Mouse (Mus musculus): ENCODE results near the gene Slc48a1.

Gene Slc48a1

GRCm38 (mm10) chr15:97824042-97824441 is 45.7 kb downstream of the Slc48a1 start:
- peaks cover 60% of the 10 kb centered on the region for H3K4me1 ChIP-seq (replicated peaks; ENCODE audit: low read depth, low read length)
- H3K4me3 ChIP-seq (replicated peaks; ENCODE audit: low read length) = no peak overlapping the region
- peaks cover 76% of the 10 kb centered on the region for H3K27me3 ChIP-seq (ENCODE audit: insufficient read depth, low read length)
- H3K36me3 ChIP-seq (ENCODE audit: insufficient read depth, low read length) = no peaks in the 10 kb centered on the region
- TF ChIP-seq NANOG (IDR thresholded peaks at IDR 0.05; ENCODE audit: borderline replicate concordance, low read length) (no peak), POU5F1 (IDR thresholded peaks at IDR 0.05; ENCODE audit: borderline replicate concordance, low read length) (no peak), CTCF (conservative IDR thresholded peaks at IDR 0.05; ENCODE audit: low read length) (no peak)
- H3K9me3 ChIP-seq (ENCODE audit: low read length) = no peaks in the 10 kb centered on the region

- H3K9me3 ChIP-seq (ENCODE audit: low read length) = no peaks in the 10 kb centered on the region
- H3K4me1 ChIP-seq (replicated peaks; ENCODE audit: low read depth, low read length) = peaks cover 65% of the 10 kb centered on the region
- no peaks in the 10 kb centered on the region for H3K36me3 ChIP-seq (ENCODE audit: insufficient read depth, low read length)
- peaks cover 84% of the 10 kb centered on the region for H3K27me3 ChIP-seq (ENCODE audit: insufficient read depth, low read length)
- H3K4me3 ChIP-seq (replicated peaks; ENCODE audit: low read length) = peak overlapping the region; percentile 62
- TF ChIP-seq POU5F1 (IDR thresholded peaks at IDR 0.05; ENCODE audit: borderline replicate concordance, low read length) (no peak), CTCF (conservative IDR thresholded peaks at IDR 0.05; ENCODE audit: low read length) (no peak), NANOG (IDR thresholded peaks at IDR 0.05; ENCODE audit: borderline replicate concordance, low read length) (no peak)
These were observed 47.0 kb downstream of the Slc48a1 start for GRCm38 (mm10) chr15:97825071-97825940.

DNA sequence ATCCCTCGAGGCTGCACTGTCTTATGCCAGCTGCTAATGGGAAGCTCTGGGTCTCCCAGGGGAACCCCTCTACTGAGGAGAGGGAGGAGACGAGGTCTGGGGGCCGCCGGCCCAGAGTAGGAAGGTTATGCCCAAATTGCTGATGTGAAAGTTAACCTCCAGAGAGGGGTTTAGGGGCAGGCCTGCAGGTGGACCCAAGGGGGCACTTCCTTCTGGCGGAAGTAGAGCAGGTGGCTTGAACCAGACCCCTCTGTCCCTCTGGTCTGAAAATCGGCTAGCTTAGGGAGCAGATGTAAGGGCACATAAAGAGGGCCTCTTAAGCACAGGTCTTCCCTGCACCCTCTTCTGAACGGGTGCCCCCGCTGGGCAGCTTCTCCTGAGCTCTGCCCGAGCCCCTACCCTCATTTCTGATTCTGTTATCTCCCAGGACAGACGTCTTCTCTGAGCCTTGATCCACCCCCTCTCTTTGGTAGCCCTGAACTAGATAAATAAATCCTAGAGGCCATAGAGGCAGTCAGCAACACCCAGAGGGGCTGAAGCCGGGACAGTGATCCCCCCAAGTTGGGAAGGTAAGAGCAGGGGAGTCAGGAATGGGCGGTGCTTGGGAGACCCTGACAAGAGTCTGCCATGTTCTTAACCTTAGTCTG is 47.7 kb downstream of the Slc48a1 start:
- Histone ChIP-seq H3K9me3 (ENCODE audit: low read length) (no peaks in the 10 kb centered on the region), H3K4me3 (replicated peaks; ENCODE audit: low read length) (peak overlapping the region; percentile 62), H3K27me3 (ENCODE audit: insufficient read depth, low read length) (peaks cover 85% of the 10 kb centered on the region), H3K4me1 (replicated peaks; ENCODE audit: low read depth, low read length) (peaks cover 62% of the 10 kb centered on the region), H3K36me3 (ENCODE audit: insufficient read depth, low read length) (no peaks in the 10 kb centered on the region)
- TF ChIP-seq CTCF (conservative IDR thresholded peaks at IDR 0.05; ENCODE audit: low read length) (no peak), POU5F1 (IDR thresholded peaks at IDR 0.05; ENCODE audit: borderline replicate concordance, low read length) (no peak), NANOG (IDR thresholded peaks at IDR 0.05; ENCODE audit: borderline replicate concordance, low read length) (no peak)

DNA sequence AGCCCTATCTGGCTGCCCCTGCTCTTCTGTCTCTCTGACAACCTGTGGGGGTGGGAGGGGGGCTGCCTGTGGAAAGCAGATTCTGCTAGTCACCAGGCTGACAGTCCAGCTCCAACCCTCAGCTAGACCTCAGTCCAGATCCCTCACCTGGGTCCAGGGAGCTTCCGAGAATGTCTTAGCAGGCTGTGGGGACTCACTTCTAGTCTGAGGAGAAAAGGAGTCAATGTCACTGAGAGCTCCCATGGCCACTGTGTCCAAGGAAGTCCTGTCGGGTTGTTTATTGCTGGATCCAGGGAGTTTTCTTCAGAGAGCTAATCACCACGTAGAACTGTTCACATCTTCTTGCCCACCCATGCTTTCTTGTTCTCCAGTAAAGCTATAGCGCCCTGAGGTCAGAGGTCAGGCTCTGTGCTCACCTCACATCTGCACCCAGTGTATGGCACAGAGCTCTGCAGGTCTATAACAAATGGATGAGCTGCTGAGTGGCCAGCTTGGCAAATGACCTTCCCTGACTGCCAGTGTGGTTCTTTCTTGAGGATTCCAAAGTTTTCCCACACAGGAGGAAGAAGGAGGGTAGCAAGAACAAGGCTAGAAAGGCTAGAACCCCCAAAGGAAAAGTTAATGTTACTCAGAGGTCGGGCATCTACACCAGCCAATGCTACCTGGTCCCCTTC is 48.4 kb downstream of the Slc48a1 start:
- H3K9me3 ChIP-seq (ENCODE audit: low read length) = no peaks in the 10 kb centered on the region
- no peaks in the 10 kb centered on the region for H3K36me3 ChIP-seq (ENCODE audit: insufficient read depth, low read length)
- no peak overlapping the region; the same call in 1 of the 2 replicates for H3K4me3 ChIP-seq (replicated peaks; ENCODE audit: low read length)
- H3K4me1 ChIP-seq (replicated peaks; ENCODE audit: low read depth, low read length) = peaks cover 55% of the 10 kb centered on the region
- peaks cover 86% of the 10 kb centered on the region for H3K27me3 ChIP-seq (ENCODE audit: insufficient read depth, low read length)
- no peak for TF ChIP-seq CTCF (conservative IDR thresholded peaks at IDR 0.05; ENCODE audit: low read length)
- no peak for TF ChIP-seq NANOG (IDR thresholded peaks at IDR 0.05; ENCODE audit: borderline replicate concordance, low read length)
- TF ChIP-seq POU5F1 (IDR thresholded peaks at IDR 0.05; ENCODE audit: borderline replicate concordance, low read length) = no peak

DNA sequence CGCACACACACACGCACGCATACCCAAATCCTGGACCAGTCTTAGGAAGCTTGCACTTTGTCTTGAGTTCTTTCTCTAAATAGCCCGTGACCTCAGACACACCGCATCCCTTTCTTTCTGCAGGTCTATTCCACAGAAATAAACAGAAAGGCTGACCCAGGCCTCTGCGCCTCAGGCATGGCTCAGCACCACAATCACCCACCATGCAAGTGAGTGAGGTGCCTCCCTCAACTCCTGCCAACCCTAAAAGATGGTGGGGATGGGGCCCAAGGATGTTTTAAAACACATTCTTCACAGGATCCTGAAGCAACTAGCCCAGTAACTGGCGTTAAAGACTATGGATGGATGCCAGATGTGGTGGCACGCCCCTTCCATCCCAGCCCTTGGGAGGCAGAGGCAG is 49.1 kb downstream of the Slc48a1 start:
- Histone ChIP-seq H3K27me3 (ENCODE audit: insufficient read depth, low read length) (peaks cover 87% of the 10 kb centered on the region), H3K4me3 (replicated peaks; ENCODE audit: low read length) (no peak overlapping the region), H3K9me3 (ENCODE audit: low read length) (no peaks in the 10 kb centered on the region), H3K4me1 (replicated peaks; ENCODE audit: low read depth, low read length) (peaks cover 56% of the 10 kb centered on the region), H3K36me3 (ENCODE audit: insufficient read depth, low read length) (no peaks in the 10 kb centered on the region)
- TF ChIP-seq POU5F1 (IDR thresholded peaks at IDR 0.05; ENCODE audit: borderline replicate concordance, low read length) = no peak
- no peak for TF ChIP-seq NANOG (IDR thresholded peaks at IDR 0.05; ENCODE audit: borderline replicate concordance, low read length)
- no peak for TF ChIP-seq CTCF (conservative IDR thresholded peaks at IDR 0.05; ENCODE audit: low read length)

GRCm38 (mm10) chr15:97828221-97828842 is 50.0 kb downstream of the Slc48a1 start:
- TF ChIP-seq NANOG (IDR thresholded peaks at IDR 0.05; ENCODE audit: borderline replicate concordance, low read length) (no peak), POU5F1 (IDR thresholded peaks at IDR 0.05; ENCODE audit: borderline replicate concordance, low read length) (no peak), CTCF (conservative IDR thresholded peaks at IDR 0.05; ENCODE audit: low read length) (no peak)
- Histone ChIP-seq H3K4me1 (replicated peaks; ENCODE audit: low read depth, low read length) (peaks cover 60% of the 10 kb centered on the region), H3K9me3 (ENCODE audit: low read length) (no peaks in the 10 kb centered on the region), H3K36me3 (ENCODE audit: insufficient read depth, low read length) (no peaks in the 10 kb centered on the region), H3K4me3 (replicated peaks; ENCODE audit: low read length) (no peak overlapping the region), H3K27me3 (ENCODE audit: insufficient read depth, low read length) (peaks cover 88% of the 10 kb centered on the region)

DNA sequence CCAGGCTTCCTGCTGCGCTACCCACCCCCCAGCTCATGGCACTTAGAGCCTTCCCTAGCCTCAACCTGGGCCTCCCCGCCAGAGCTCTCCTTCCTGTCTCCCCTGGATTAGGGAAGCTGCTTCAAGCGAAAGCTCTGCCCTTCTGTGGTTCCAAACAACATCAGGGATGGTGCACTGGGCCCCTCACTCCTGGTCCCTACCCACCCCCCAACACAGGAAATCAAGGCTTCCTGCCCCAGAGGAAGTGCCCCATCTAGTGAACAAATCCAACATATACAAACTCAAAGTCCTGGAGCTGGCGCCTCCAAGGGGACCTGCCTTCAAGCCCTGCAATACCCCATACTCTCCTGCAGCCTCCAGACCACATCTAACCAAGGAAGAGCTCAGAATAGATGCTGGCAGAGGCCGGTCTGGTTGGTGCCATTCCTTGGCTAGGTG is 50.6 kb downstream of the Slc48a1 start:
- Histone ChIP-seq H3K36me3 (ENCODE audit: insufficient read depth, low read length) (no peaks in the 10 kb centered on the region), H3K27me3 (ENCODE audit: insufficient read depth, low read length) (peaks cover 88% of the 10 kb centered on the region), H3K4me1 (replicated peaks; ENCODE audit: low read depth, low read length) (peaks cover 62% of the 10 kb centered on the region), H3K9me3 (ENCODE audit: low read length) (no peaks in the 10 kb centered on the region), H3K4me3 (replicated peaks; ENCODE audit: low read length) (no peak overlapping the region)
- TF ChIP-seq NANOG (IDR thresholded peaks at IDR 0.05; ENCODE audit: borderline replicate concordance, low read length) (no peak), POU5F1 (IDR thresholded peaks at IDR 0.05; ENCODE audit: borderline replicate concordance, low read length) (no peak), CTCF (conservative IDR thresholded peaks at IDR 0.05; ENCODE audit: low read length) (no peak; the same call in 1 of the 2 replicates)

DNA sequence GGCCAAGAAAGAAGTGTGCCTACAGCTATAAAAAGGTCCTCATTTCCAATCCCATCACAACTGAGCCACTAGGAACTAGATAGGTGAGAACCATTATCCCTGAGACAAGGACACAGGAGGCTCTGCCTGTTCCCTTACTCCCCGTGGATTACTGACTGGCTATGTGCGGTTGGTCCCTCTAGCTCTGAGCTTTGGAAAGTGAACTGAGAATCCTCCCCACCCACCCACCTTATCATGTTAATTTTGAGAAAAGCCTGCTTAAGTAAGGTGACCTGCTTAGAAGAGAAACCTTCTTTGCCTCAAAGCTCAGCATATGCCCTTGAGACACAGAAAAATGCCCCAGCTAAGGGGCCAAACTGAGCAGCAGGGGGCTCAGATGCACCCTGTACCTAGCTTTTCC is 51.1 kb downstream of the Slc48a1 start:
- no peak for TF ChIP-seq NANOG (IDR thresholded peaks at IDR 0.05; ENCODE audit: borderline replicate concordance, low read length)
- H3K4me3 ChIP-seq (replicated peaks; ENCODE audit: low read length) = no peak overlapping the region
- peaks cover 88% of the 10 kb centered on the region for H3K27me3 ChIP-seq (ENCODE audit: insufficient read depth, low read length)
- no peaks in the 10 kb centered on the region for H3K36me3 ChIP-seq (ENCODE audit: insufficient read depth, low read length)
- peaks cover 62% of the 10 kb centered on the region for H3K4me1 ChIP-seq (replicated peaks; ENCODE audit: low read depth, low read length)
- no peaks in the 10 kb centered on the region for H3K9me3 ChIP-seq (ENCODE audit: low read length)
